Mouse (Mus musculus) kidney, adult 2 months (tissue): ENCODE data around the gene Frmd4b.

ENCODE experiments used
- CTCF ChIP-seq: fragments of 200-500 bp; conservative IDR thresholded peaks from 2 replicates; pipeline ENCODE4 v1.5.1; 2011; ENCODE audit warnings: low read depth, mild to moderate bottlenecking, control low read depth, low read length, moderate library complexity, mixed read lengths; ENCODE audit not compliant: insufficient read depth, insufficient read length
- POLR2A ChIP-seq: fragments of 200-500 bp; IDR thresholded peaks from one replicate; pipeline ENCODE4 v1.6.1; 2011; ENCODE audit warnings: low read depth, low read length, control low read depth

- no peak for TF ChIP-seq CTCF
- TF ChIP-seq POLR2A = no peak
Observed at GRCm38 (mm10) chr6:97429688-97430343, 187.5 kb downstream of the Frmd4b start.
